Mouse (Mus musculus) adipocyte (in vitro differentiated cells): ENCODE measurements at regions not wholly inside any gene's neighbourhood (a gene's known extent, or its start where the extent isn't known, plus 50 kb on each side); places are given as distances from the start of the nearest gene placed in this dataset.
"Not testable (repeated sequence)": the region's sequence is repeated elsewhere in the genome, so short reads cannot be mapped to it uniquely, and the experiment has no call there.

ENCODE experiments used
- DNase-seq: peaks from one replicate; pipeline ENCODE4 v3.0.0-alpha.2; 2016; ENCODE audit warnings: low spot score

DNA sequence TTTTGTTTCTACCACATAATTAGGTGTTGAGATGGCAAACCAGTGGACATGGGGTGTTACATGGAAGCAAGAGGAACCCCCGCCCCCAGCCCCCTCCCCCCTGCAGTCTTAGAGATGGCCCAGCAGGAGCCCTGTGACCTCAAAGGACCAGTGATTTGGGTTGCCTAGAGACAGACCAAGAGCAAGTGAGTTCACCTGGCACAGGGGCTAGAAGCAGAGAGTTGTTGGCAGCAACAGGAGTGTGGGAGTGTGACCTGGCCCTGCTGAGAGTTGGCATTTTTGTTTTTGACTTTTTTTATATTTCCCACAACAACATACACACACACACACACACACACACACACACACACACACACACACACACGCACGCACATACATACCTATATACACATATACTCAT is 987.9 kb downstream of the Cdh18 start:
- DNase-seq: no peak

DNA sequence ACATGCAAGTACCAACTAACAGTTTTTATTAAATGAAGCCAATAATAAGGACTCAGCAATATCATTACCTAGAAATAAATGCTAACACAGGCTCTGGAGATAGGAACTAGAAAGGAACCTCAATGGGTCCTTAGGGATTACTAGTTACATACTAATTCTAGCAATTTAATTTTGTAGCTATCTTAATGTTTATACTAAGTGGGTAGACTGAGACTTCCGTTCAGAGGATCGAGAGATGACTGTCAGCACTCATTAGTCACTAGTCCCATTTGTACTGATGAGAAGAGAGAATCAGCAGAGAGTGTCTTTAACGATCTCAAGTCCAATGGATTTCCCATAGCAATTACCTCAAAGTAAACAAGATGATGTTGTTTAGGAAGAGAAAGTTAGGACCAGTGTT is 988.6 kb downstream of the Cdh18 start:
- DNase-seq: no peak

DNA sequence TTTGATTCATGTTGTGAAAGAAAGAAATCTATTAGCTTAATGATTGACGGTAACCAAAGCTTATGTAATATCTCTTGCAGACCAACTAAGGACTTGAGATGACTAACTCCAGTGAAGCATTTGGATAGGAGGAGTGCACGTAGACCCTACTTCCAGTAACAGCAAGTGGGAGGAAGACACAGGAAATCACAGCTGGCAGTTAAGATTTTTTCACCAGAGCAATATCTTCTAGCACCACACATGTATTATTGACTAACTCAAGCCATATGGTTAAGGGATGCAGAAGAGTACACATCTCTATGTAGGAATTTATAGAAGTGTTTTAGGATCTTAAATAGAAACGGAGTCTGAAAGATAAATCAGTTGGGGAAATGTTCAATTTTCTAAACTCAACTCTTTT is 1011.3 kb downstream of the Cdh18 start:
- DNase-seq: no peak

DNA sequence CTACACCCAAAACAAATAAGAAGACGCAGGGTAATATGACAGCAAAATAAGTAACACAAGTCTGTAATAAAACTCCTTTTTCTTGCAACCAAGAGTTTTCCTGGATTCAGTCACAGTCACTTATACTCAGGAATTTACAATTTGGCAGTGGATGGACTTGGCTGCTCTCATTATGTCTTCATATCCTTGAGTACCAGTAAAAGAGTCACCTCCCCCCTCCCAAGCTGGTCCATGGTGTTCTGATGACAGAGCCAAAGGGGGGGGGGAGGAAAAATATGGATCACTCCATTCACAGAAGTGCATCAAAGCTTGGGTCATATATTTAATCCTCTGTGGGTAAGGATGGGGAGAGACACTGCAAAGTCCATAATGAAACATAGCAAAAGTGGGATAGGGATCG is 1013.4 kb downstream of the Cdh18 start:
- DNase-seq: peak; percentile 29

DNA sequence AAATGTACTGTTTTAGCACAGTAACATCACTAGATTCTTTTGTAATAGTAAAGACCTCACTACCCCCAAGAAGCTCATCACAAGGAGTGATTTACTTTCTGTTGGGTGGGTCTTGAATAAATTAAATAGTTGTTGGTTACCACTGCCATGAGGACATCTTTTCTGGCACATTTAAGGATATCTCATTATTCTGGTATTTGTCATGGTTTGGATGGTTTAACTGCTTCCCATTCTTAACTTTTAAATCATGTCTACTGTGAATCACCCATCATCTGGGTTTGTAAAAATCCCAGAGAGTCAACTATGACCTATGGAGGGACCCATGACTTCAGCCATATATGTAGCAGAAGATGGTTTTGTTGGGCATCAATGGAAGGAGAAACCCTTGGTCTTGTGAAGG is 1016.2 kb downstream of the Cdh18 start:
- no peak for DNase-seq

DNA sequence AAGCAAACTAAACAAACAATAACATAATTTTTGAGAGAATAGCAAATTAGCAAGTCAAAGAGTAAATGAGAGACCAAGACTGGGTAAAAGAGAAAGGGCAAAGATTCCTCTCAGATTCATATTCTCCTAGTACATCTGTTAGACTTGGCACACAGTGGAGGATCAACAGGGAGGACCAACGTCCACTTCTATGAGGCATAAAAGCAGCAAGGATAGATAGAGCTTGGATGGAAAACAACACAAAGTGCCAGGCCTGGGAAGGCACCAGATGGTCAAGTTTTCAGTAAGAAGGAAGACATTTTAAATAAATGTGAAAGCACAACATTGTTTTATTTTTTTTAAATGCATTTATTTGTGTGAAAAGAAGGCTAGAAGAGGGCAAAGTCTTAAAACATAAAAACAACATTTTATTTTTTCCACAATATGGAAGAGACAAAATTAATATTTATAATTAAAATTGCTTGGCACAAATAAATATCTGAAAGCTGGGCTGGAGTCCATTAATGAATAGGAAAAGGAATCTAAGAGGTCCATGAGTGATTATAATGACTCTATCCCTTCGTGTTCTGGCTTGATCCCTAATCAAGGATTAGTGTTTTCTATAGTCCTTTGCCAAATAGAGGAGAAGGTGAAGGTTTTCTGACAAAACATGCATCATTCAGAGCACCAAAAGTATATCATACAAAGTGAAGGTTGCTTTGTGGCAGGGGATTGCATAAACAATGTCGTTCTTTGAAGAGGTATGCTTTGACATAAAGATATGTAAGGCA is 1018.2 kb downstream of the Cdh18 start:
- DNase-seq: no peak

DNA sequence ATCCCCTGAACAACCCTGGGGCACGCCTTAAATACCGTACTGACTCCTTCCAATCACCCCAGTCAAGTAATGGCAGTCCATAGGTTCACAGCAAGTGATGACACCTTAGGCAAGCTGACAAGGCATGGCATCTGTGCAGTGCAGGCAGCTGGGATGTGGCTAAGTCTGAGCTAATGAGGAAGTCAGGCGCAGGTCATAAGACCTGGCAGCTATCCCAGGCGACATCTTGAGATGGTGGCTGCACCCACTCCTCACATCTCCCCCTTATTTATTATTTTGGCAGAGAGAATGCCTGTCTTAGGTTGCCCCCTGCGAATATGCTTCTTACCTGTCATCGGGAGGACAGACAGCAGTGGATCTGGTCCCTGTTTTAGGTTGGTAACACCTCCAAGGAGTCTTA is 1019.8 kb downstream of the Cdh18 start:
- not testable (repeated sequence) for DNase-seq

DNA sequence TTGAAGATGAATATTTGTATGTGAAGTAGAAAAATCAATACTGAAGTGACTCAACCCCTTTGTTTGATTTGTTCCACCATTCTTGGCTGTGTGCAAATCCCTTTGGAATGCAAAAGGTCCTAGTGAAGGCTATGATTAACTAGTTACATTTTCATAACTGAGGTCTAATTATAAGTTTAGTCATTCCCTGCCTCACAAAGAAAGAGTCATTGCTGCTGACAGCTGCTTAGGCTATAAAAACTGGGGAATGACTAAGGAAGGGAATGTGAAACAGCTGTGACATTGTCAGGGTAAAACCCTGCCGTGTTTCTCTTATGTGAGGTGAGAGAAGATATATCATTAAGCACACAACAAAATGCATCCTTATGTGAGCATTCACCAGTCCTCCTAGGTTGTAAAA is 1033.1 kb downstream of the Cdh18 start:
- no peak for DNase-seq

DNA sequence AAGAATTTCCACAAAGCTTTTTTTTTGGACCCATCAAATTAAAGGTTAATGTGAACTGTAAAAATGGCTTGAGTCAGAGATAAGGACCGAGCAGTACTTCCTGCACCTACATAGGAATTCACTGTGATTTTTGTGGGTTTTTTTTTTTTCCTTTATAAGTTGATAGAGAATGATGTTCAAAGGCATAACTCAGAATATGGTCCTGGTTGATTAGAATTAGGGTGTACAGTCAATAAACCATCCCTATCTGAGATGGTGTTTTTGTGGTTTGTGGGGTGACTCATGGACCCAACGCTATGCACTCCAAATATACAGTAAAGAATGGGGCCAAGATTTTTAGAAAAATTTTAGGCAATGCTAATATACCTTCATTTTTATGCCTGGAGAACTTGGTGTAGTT is 1041.6 kb downstream of the Cdh18 start:
- DNase-seq: no peak

DNA sequence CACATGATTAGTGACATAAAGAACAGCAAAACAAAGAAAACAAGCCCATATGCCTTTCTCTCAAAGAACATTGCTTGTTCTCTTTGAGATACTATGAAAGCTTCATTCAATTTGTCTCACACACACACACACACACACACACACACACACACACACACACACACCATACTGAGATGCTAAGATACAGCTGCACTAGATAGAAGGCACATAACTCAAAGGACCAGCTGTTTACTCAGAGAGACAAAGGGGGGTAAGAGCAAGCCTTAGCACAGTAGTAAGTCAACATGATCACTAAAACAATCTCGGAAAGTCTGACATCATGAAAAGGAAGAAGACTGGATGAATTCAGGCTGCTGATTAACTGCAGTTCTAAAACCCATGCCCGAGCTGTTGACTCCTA is 1051.6 kb downstream of the Cdh18 start:
- no peak for DNase-seq
